Mouse (Mus musculus): Measurements from ENCODE around the gene Ephb2. TPM values are rescaled to one million over a fixed set of nuclear protein-coding genes. Genes with fewer than 3 reads are reported as not detected.

The Ephb2 gene
- polyA plus RNA-seq, 1 experiment = 4.6 TPM

GRCm38 (mm10) chr4:136789821-136790220 lies 46.0 kb downstream of the Ephb2 start:
- no peak overlapping the region for H3K4me3 ChIP-seq (replicated peaks; ENCODE audit: extremely low read depth, low read depth, low read length)
- no peak for TF ChIP-seq POLR2A (IDR thresholded peaks at IDR 0.05; ENCODE audit: borderline replicate concordance, extremely low read depth, low read depth, low read length)
- no peak for TF ChIP-seq CTCF (IDR thresholded peaks at IDR 0.05; ENCODE audit: insufficient read depth, low read length)
- no peaks in the 10 kb centered on the region for H3K4me1 ChIP-seq (ENCODE audit: control insufficient read depth, insufficient read depth, low read length)
- 36% methylated on average over 6 of the region's 6 CpGs for WGBS
- DNase-seq = no peak

- Histone ChIP-seq H3K4me1 (ENCODE audit: control insufficient read depth, insufficient read depth, low read length) (no peaks in the 10 kb centered on the region), H3K4me3 (replicated peaks; ENCODE audit: extremely low read depth, low read depth, low read length) (no peak overlapping the region)
- TF ChIP-seq CTCF (IDR thresholded peaks at IDR 0.05; ENCODE audit: insufficient read depth, low read length) (no peak), POLR2A (IDR thresholded peaks at IDR 0.05; ENCODE audit: borderline replicate concordance, extremely low read depth, low read depth, low read length) (no peak)
- DNase-seq = no peak
- WGBS = 71% methylated on average over 4 of the region's 4 CpGs
Measured at GRCm38 (mm10) chr4:136787357-136787756, 48.4 kb downstream of the Ephb2 start.

- Histone ChIP-seq H3K4me1 (ENCODE audit: control insufficient read depth, insufficient read depth, low read length) (no peaks in the 10 kb centered on the region), H3K4me3 (replicated peaks; ENCODE audit: extremely low read depth, low read depth, low read length) (no peak overlapping the region)
- TF ChIP-seq POLR2A (IDR thresholded peaks at IDR 0.05; ENCODE audit: borderline replicate concordance, extremely low read depth, low read depth, low read length) = no peak
- no peak for TF ChIP-seq CTCF (IDR thresholded peaks at IDR 0.05; ENCODE audit: insufficient read depth, low read length)
- no peak for DNase-seq
- WGBS = 71% methylated on average over 26 of the region's 26 CpGs
Measured at GRCm38 (mm10) chr4:136786453-136787276, 49.1 kb downstream of the Ephb2 start.

- DNase-seq = no peak
- TF ChIP-seq CTCF (IDR thresholded peaks at IDR 0.05; ENCODE audit: insufficient read depth, low read length) = no peak
- no peak for TF ChIP-seq POLR2A (IDR thresholded peaks at IDR 0.05; ENCODE audit: borderline replicate concordance, extremely low read depth, low read depth, low read length)
- no peak overlapping the region for H3K4me3 ChIP-seq (replicated peaks; ENCODE audit: extremely low read depth, low read depth, low read length)
- H3K4me1 ChIP-seq (ENCODE audit: control insufficient read depth, insufficient read depth, low read length) = no peaks in the 10 kb centered on the region
- WGBS = 41% methylated on average over 22 of the region's 22 CpGs
Measured at GRCm38 (mm10) chr4:136783552-136784150, 52.1 kb downstream of the Ephb2 start.

GRCm38 (mm10) chr4:136782579-136782925 lies 53.2 kb downstream of the Ephb2 start:
- Histone ChIP-seq H3K4me1 (ENCODE audit: control insufficient read depth, insufficient read depth, low read length) (no peaks in the 10 kb centered on the region), H3K4me3 (replicated peaks; ENCODE audit: extremely low read depth, low read depth, low read length) (no peak overlapping the region)
- no peak for DNase-seq
- 65% methylated on average over 1 of the region's 1 CpGs for WGBS
- TF ChIP-seq POLR2A (IDR thresholded peaks at IDR 0.05; ENCODE audit: borderline replicate concordance, extremely low read depth, low read depth, low read length) (no peak), CTCF (IDR thresholded peaks at IDR 0.05; ENCODE audit: insufficient read depth, low read length) (no peak)

- 63% methylated on average over 13 of the region's 13 CpGs for WGBS
- no peaks in the 10 kb centered on the region for H3K4me1 ChIP-seq (ENCODE audit: control insufficient read depth, insufficient read depth, low read length)
- TF ChIP-seq POLR2A (IDR thresholded peaks at IDR 0.05; ENCODE audit: borderline replicate concordance, extremely low read depth, low read depth, low read length) = no peak
- no peak for TF ChIP-seq CTCF (IDR thresholded peaks at IDR 0.05; ENCODE audit: insufficient read depth, low read length)
- no peak overlapping the region for H3K4me3 ChIP-seq (replicated peaks; ENCODE audit: extremely low read depth, low read depth, low read length)
- no peak for DNase-seq
Measured at GRCm38 (mm10) chr4:136781868-136782578, 53.8 kb downstream of the Ephb2 start.

GRCm38 (mm10) chr4:136780201-136780895 lies 55.4 kb downstream of the Ephb2 start:
- no peaks in the 10 kb centered on the region for H3K4me1 ChIP-seq (ENCODE audit: control insufficient read depth, insufficient read depth, low read length)
- 74% methylated on average over 20 of the region's 20 CpGs for whole genome bisulfite sequencing
- no peak overlapping the region for H3K4me3 ChIP-seq (replicated peaks; ENCODE audit: extremely low read depth, low read depth, low read length)
- TF ChIP-seq CTCF (IDR thresholded peaks at IDR 0.05; ENCODE audit: insufficient read depth, low read length) = no peak
- TF ChIP-seq POLR2A (IDR thresholded peaks at IDR 0.05; ENCODE audit: borderline replicate concordance, extremely low read depth, low read depth, low read length) = no peak
- DNase-seq = no peak

GRCm38 (mm10) chr4:136779156-136779555 lies 56.6 kb downstream of the Ephb2 start:
- 82% methylated on average over 11 of the region's 11 CpGs for WGBS
- Histone ChIP-seq H3K4me3 (replicated peaks; ENCODE audit: extremely low read depth, low read depth, low read length) (no peak overlapping the region), H3K4me1 (ENCODE audit: control insufficient read depth, insufficient read depth, low read length) (no peaks in the 10 kb centered on the region)
- no peak for TF ChIP-seq POLR2A (IDR thresholded peaks at IDR 0.05; ENCODE audit: borderline replicate concordance, extremely low read depth, low read depth, low read length)
- no peak for TF ChIP-seq CTCF (IDR thresholded peaks at IDR 0.05; ENCODE audit: insufficient read depth, low read length)
- no peak for DNase-seq

- WGBS = 18% methylated on average over 9 of the region's 9 CpGs
- no peak for DNase-seq
- Histone ChIP-seq H3K4me1 (ENCODE audit: control insufficient read depth, insufficient read depth, low read length) (no peaks in the 10 kb centered on the region), H3K4me3 (replicated peaks; ENCODE audit: extremely low read depth, low read depth, low read length) (no peak overlapping the region)
- TF ChIP-seq POLR2A (IDR thresholded peaks at IDR 0.05; ENCODE audit: borderline replicate concordance, extremely low read depth, low read depth, low read length) (no peak), CTCF (IDR thresholded peaks at IDR 0.05; ENCODE audit: insufficient read depth, low read length) (no peak)
Measured at GRCm38 (mm10) chr4:136776471-136776892, 59.3 kb downstream of the Ephb2 start.

Data from lung, adult 2 months (tissue).